8 mouse cellular contexts compared by ENCODE assay signal in genomic region chr5:67532756-67533255, GRCm38 (mm10).
DNase-seq lines count a peak whose midpoint lies in the region; ATAC-seq lines count a peak whose summit lies in the region.

No protein-coding gene starts in this region.

- H3K27ac ChIP-seq in heart, embryonic 16.5 days (ENCODE audit: low read length), result no peak overlapping the region

- peaks cover 24% of the 10 kb centered on the region for H3K4me1 ChIP-seq in megakaryocyte, embryonic 14.5 days
- no peaks in the 10 kb centered on the region; the same call in 1 of the 2 replicates for H3K4me1 ChIP-seq in heart, embryonic 16.5 days (ENCODE audit: control insufficient read depth, insufficient read depth, low read length)

- no peak for ATAC-seq in megakaryocyte, adult 5-6 weeks (ENCODE audit: poor library complexity, severe bottlenecking)
- peak; percentile 50; the same call in 1 of the 2 replicates for ATAC-seq in heart, embryonic 16.5 days (replicated peaks; ENCODE audit: extremely low read depth, insufficient read depth, low FRiP score)

- peak overlapping the region; percentile 74 for H3K4me3 ChIP-seq in megakaryocyte, embryonic 14.5 days (replicated peaks)
- H3K4me3 ChIP-seq in heart, embryonic 16.5 days (ENCODE audit: low read length), result peak overlapping the region; percentile 29

- H3K9me3 ChIP-seq in megakaryocyte, embryonic 14.5 days, result no peaks in the 10 kb centered on the region
- no peaks in the 10 kb centered on the region for H3K9me3 ChIP-seq in heart, embryonic 16.5 days (replicated peaks; ENCODE audit: control insufficient read depth, low read length)

- DNase-seq in fat pad, adult 2 months (ENCODE audit: extremely low read depth, low read depth, low spot score), result peak; percentile 23
- DNase-seq in kidney, postnatal 14 days, result peak; percentile 31
- peak; percentile 9 for DNase-seq in lung, postnatal 36 days
- DNase-seq in testis, postnatal 10 days (ENCODE audit: low spot score), result peak; percentile 54
- no peak for DNase-seq in urinary bladder, adult 2 months (ENCODE audit: low spot score)

- H3K36me3 ChIP-seq in megakaryocyte, embryonic 14.5 days (replicated peaks; ENCODE audit: low read length), result no peaks in the 10 kb centered on the region
- H3K36me3 ChIP-seq in heart, embryonic 16.5 days (ENCODE audit: control insufficient read depth, insufficient read depth), result no peaks in the 10 kb centered on the region

- WGBS in heart, embryonic 16.5 days, result 25% methylated on average over 15 of the region's 15 CpGs

- peak overlapping the region; percentile 54 for H3K4me2 ChIP-seq in heart, embryonic 16.5 days (ENCODE audit: low read depth, low read length)

- H3K9ac ChIP-seq in heart, embryonic 16.5 days (ENCODE audit: low read length), result no peak overlapping the region

- H3K27me3 ChIP-seq in megakaryocyte, embryonic 14.5 days (replicated peaks), result peaks cover 9% of the 10 kb centered on the region
- H3K27me3 ChIP-seq in heart, embryonic 16.5 days (ENCODE audit: control insufficient read depth, insufficient read depth, low read length), result no peaks in the 10 kb centered on the region
